Mouse (Mus musculus) thymus, postnatal 0 days (tissue): Measurements from ENCODE around the gene Szrd1. TPM values are rescaled to one million over a fixed set of nuclear protein-coding genes. Genes with fewer than 3 reads are reported as not detected.
"Not testable (repeated sequence)": the region's sequence is repeated elsewhere in the genome, so short reads cannot be mapped to it uniquely, and the experiment has no call there.

ENCODE experiments used
- DNase-seq: peaks from one replicate; pipeline ENCODE4 v3.0.0-alpha.2; 2015; ENCODE audit warnings: low spot score
- polyA plus RNA-seq: library from polyadenylated mRNA; unstranded; fragments of >200 nt; fragmentation: Nextera tagmentation; extraction: Ambion mirVana; gene quantifications from 2 replicates; pipeline ENCODE4 v1.2.1, GENCODE M21; 2015

The Szrd1 gene
- polyA plus RNA-seq, 1 experiment from 2014 or later = 32.6 TPM

DNA sequence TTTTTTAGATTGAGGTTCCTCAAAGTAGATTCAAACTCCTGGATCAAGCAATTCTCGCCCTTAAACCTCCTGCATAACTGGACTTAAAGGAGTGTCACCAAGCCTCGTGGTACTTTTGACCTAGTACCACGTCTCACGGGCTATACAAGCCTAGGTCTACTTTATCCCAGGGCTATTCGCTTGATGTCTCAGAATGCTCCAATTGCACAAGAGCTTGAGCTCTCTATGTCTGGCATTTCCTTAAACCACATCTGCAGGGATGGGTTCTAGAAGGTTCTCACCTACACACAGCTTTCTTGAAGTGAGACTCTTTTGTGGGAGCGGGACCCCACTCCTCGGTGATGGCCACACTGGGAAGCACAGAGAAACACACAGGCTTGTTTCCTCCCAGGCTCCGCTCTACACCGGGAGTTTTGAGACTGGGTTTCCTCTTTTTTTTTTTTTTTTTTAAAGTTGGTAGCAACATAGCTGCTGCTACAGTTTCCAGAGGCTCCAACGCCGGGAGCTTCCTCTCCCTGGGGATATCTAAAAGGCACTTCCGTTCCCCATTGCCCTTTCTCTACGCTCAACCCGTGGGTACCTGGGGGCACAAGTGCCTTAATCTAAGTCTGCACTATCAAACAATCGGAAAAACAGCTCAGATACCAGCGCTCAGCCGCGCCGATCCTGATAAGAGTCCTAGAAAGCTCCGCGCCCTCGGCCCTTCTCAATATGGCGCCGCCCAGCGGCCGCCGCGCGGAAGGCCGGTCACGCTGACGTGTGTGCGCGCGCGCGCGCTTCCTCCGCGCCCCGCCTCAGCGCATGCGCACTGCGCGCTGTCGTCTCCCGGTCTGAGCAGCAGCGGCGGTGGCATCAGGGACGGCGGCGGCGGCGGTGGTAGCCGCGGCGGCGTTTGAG, 7.8 kb upstream of the Szrd1 start, which contains the start of gene Fbxo42:
TSS of gene Fbxo42 (plus strand) at position 802 of the 897 bp plus-strand sequence.
- peak; percentile 96 for DNase-seq

DNA sequence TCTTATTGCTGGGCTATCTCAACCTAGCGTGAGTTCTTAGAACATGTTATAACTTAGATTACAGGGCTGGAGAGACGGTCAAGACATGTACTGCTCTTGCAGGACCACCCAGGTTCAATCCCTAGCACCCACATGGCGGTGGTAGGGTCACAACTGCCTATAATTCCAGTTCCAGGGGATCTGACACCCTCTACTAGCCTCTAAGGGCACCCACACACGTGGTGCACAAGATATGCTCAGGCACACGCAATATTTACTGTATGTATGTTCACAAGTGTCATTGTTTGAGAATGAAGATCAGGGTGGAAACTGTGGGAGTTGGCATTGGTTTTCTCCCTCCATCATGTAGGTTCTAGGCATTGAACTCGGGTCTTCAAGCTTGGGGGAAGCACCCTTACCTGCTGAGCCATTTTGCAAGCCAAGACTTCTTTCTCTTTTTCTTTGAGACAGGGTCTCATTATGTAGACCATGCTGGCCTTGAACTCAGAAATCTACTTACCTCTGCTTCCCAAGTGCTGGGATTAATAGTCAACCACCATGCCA, 7.0 kb upstream of the Szrd1 start:
- DNase-seq = no peak

DNA sequence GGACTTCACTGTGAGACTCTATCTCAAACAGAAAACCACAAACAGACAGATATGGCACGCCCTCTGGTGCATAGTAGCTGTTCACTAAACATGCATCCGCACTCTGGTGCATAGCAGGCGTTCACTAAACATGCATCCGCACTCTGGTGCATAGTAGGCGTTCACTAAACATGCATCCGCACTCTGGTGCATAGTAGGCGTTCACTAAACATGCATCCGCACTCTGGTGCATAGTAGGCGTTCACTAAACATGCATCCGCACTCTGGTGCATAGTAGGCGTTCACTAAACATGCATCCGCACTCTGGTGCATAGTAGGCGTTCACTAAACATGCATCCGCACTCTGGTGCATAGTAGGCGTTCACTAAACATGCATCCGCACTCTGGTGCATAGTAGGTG, 5.5 kb upstream of the Szrd1 start:
- DNase-seq = not testable (repeated sequence)

DNA sequence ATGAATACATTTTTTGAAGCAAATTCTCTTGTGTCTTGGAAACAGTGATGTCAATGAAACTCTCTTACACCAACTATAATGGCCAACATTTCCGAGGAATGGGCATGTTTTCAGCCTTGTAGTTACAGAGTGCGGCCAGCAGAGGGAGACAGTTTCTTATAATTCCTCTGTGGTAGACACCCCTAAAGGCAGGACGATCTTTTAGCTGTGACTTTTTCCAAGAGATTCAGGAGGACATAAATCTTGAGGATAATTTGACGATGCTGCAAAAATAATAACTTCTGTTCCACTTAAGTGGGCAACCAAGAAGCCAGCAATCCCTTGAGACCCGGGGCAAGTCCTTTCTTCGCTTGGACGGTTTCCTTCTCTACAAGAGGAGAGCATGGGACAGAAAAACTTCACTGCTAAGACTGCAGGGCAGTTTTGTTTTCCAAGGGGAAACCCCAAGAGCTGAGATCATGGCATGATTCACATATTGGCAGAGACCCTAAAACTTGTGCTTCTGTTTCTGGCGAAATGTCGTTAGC, 2.8 kb upstream of the Szrd1 start:
- DNase-seq = peak; percentile 79

DNA sequence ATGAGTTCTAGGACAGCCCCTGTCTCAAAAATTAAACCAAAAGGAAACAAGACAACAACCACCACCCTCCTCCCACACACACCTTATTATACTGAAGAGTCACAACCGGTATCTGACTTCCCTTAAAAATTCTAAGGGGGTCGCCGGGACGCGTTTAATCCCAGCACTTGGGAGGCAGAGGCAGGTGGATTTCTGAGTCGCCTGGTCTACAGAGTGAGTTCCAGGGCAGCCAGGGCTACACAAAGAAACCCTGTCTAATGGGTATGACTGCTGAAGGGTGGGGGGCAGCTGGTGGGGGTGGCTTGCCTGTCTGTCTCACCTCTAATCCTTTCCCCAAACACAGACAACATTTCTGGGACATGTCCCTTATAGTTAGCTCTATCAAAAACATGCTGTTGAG, 1.4 kb upstream of the Szrd1 start:
- no peak for DNase-seq

DNA sequence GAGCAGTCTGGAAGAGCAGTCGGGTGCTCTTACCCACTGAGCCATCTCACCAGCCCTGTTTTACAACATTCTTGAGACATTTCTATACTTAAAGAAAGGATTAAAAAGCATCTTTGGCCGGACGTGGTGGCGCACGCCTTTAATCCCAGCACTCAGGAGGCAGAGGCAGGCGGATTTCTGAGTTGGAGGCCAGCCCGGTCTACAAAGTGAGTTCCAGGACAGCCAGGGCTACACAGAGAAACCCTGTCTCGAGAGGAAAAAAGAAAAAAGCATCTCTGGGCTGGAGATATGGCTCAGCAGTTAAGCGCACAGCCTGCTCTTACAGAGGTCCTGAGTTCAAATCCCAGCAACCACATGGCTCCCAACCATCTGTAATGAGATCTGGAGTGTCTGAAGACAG, 779 bp upstream of the Szrd1 start:
- DNase-seq = not testable (repeated sequence)

DNA sequence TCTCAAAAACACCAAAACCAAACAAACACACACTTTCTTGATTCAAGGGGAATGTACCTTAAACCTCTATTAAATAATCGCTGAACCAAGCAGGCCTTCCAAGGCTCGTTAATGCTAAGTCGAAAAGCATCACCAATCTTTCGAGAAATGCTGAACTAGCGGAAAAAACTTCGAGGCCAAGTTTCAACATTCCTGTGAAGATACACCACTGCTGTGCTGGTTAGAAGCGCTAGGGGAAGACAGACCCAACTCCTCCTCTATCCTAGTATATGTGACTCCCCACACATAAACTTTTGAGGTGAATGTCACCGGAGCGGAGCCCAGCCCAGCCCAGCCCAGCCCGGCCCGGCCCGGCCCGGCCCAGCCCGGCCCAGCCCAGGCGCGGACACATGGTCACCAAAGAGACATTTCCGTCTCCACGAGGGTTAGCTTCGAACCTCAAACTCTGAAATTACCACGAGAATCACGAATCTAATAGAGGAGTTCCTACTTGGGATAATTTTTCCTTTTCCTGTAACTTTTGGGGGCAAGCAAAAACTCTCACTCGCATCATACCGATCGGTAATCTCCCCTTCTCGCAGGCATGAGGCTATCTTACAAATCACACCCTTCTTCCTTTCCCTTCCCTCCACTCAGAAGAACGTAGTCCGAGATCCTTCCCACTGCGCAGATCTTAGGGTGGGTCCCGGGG, 1.0 kb downstream of the Szrd1 start:
- peak; percentile 20 for DNase-seq

DNA sequence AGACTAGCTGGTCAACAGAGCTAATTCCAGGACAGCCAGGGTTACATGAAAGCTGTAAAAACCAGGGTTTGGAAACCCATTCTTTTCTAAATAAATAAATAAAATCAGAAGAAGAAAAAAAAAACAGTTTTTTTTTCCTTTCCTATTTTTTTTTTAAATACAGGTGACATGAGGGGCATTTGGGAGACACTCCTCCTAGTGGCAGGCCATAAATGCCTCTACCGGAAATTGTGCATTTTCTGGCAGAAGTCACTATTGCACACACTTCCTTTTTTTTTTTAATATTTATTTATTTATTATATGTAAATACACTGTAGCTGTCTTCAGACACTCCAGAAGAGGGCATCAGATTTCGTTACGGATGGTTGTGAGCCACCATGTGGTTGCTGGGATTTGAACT, 1.8 kb downstream of the Szrd1 start:
- not testable (repeated sequence) for DNase-seq

DNA sequence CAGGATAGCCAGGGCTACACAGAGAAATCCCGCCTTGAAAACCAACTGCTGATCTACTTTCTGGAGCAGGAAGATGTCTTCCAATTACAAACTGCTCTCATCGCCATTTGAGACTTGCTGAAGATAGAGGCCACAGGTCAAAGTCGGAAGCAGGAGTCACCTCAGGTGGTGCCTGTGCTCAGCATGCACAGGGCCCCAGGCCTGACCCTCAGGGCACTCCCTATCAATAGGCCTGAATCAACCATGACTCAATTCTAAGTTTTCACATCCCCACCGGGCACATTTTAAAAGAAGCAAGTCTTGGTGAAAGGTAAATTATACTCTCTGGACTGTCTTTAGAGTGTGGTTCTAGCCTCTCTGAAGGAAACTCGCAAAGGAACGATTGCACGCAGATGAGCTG, 3.4 kb downstream of the Szrd1 start:
- DNase-seq = no peak

DNA sequence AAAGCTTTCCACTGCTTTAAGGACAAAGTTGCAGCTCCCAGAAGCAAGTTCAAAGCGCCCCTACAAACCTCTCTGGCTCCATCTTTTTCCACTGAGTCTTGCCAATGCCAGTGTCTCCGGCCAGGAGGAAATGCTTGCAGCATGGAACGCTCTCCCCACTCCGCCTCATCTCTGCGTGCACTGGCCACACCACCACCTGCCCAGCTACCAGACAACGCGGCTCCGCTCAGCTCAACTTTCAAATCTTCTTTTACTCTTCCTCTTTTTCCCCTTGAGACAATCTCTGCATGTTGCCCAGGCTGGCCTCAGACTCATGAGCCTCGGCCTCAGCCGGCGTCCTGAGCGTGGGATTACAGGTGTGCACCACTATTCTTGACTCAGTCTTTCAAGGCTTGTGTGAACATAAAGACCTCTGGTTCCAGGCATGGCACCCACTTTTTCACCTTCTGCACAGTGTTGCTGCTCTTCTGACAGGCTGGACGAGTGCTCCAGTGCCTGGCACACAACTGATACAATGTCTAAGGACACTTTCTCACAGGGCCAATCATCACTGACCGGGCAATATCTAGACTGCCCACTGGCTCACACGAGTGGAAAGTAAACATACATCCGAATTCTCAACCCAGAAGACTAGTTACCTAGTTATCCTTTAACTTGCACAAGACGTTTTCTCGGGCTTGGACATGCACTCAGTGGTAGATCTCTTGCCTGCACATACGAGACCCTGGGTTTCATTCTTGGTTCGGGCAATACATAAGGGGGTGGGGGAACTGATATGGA, 4.6 kb downstream of the Szrd1 start:
- DNase-seq = no peak

DNA sequence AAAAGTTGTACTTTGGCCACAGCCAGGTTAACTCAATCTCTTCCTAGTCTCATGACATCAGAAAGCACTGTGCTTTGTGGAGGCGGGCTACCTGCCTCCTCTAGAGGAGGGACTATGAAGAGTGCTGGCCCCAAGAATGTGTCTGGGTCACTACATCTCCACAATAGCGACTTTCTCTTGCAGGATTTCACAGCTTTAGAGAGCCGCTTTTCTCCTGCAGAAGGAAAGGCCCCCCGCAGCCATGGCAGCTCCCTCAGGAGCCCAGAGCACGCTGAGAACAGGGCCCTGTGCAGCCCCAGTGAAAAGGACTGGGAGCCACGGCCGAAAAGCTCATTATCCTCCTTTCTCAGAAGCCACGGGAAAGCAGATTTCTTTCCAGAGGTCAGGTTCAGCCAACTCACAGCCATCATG, 5.5 kb downstream of the Szrd1 start:
- no peak for DNase-seq

DNA sequence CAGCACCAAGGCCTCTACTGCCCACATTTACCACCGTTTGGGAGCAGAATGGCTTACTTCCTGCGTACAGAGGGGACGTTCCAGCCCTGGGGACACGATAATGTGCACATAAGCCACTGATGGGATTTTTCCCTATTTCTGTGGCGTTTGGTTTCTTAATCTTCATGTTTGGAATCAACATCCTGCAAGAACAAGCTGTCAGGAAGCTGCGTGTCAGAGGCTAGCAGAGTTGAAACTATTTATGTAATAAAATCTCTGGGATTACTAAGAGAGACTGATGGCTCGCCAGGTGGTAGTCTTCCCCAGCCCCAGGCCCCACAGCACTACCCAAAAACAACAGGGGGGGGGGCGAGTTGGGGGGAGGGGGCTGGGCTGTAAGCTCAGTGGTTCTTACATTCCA, 6.3 kb downstream of the Szrd1 start:
- DNase-seq = no peak

DNA sequence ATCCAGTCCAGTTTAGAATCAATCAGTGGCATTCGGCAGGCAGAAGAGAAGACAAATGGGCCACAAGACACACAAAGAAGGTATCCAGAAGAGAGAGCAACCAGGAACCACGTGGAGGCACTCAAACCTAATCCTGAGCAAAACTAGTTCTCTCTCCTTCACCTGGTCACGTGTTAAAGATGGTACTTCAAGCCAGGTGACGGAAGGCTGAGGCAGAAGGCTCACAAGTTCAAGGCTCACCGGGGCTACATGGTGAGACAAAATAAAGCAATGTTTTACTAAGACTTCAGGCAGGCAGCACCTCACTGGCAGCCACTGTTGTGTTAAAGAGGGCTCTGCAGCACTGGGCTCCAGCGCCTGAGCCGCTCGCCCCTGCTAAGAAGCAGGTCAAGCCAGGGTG, 7.4 kb downstream of the Szrd1 start:
- no peak for DNase-seq

DNA sequence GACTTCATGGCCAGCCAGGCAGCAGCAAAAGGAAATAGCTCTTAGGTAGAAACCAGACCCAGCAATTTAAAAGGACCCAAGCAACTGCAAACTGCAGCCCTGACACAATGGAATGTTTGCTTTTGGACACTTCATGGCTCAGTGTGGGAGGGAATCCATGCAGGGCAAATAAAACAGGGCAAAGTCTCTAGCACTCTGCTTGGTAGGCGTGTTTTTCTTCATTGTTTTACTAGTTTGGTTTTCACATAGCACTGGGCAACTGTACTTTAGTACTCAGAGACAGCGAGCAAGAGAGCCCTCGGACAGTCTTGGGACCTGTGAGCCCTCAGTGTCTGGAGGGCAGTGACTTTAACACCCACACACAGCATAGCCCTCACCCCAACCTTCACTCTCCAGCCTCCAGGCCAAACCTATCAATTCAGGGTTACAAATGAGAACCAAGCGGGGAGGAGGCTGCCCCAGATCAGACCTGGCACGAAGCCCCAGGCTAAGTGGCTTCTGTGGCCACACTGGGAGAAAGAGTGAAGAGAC, 8.0 kb downstream of the Szrd1 start:
- no peak for DNase-seq

DNA sequence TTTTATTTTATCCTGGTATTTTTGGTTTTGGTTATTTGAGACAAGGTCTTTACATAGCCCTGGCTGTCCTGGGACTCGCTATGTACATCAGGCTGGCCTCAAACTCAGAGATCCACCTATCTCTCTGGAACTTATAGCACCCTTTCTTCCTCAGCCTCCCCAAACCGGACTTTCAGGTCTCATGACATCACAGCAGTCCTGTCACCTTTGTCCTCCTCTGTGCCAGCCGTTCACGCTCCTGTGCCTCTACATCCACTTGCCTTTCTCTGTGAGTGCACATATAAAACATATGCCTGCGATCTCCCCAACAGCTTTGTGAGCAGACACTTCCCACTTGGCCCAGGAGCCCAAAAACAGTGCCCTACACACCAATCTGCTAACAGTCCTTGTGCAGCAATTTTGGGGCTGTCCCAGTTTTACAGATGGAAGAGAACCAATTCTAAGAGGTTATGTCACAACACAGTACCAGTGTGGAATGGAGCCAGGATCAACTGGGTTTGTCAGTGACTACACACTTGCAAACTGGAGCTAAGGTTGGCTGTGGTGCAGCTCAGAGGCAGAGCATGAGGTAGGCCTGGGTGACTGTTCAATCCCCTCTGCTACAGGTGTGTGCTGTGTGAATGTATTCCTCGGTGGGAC, 8.8 kb downstream of the Szrd1 start:
- no peak for DNase-seq

DNA sequence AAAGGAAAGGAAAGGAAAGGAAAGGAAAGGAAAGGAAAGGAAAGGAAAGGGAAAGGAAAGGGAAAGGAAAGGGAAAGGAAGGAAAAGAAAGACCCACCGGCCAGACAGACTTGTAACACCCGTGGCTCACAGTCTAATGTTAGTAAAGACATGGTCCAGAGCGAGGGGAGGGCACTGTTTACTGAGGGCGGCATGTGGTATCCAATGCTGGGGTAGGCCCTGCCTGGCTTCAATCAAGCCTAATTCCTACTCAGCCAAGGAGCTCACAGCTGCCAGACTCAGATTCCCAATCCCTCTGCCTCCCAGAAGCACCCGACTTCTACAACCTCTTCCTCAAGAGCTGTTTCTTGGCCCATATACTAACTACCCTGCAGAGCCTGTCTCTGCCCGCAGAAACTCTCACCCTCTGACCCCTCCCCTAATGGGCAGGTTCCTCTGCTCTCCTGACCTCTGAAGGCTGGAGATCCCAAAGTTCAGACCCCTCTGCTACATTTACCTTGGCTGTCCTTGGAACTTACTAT, 10.3 kb downstream of the Szrd1 start:
- DNase-seq = no peak

DNA sequence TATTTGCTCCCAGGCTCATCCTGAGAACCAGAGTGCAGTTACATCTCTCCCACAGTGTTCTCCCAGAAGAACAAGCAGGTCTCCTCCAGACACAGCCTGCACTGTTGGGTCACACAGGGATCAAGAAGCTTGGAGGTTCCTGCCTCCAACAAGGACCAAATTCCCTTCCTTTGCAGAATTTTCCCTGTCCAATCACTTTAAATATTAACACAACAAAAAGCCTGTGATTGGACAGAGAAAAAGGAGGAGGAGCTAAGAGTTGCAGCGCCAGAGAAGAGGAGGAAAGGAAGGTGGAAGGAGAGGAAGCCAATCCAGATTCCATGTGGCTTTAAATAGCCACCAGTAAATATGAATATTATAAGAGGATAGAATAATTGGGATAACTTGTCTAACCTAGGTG, 16.5 kb downstream of the Szrd1 start:
- DNase-seq = no peak

DNA sequence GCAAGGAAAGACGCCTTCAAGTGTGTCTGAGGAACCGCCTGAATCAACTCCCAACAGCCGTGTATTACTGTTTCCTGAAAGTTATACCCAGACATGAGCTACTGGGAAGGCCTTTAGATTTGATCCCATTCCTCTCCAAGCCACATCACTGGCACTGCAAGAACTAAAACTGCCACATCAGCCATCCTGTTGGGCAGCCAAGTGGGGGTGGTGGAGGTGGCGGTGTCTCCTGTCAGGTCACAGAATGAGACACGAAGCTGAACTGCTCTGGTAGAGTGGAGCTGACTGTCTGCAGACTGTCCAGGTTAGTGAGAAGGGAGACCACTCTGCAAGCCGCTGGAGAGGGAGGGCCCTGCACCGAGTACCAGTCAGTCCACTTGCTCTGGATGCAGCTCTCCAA, 16.9 kb downstream of the Szrd1 start:
- DNase-seq = no peak

DNA sequence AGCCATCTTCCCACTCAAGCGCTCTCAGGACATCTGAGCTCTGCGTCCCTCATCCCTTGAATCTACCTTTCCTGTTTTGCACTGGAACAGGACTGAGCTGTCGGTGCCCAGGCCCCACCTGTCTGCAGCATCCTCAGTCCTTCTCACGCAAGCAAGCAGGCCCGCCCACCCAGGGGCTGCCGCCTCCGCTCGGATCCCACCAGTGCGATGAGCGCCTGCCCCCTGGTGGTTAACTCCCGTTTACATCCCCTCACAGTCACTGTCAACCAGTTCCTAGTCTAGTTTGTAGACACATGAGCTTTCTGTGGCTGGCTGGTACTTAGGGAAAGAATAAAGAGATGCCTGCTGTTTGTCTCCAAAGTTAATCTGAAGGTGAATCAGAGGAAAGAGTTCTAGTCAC, 18.9 kb downstream of the Szrd1 start:
- DNase-seq = peak; percentile 70

DNA sequence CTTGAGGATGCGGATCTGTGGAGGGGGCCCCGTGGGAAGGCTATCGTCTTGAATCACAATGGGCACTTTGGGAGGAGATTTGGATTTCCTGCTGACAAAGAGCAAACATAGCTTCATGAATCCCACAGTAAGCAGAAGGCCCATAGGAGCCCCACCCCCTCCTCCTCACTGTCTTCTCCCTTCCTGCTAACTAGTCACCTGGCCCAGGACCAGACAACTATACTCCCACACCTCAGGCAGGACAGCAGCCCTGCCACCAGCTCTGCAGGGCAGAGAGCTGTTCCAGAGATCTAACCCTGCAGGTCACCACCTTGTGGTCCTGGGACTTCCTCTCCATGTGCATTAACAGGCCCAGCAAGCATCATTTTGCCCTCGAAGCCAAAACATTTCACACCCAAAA, 20.9 kb downstream of the Szrd1 start:
- no peak for DNase-seq
